Mouse (Mus musculus) heart, postnatal 0 days (tissue): ENCODE results near the gene Tmem44.

Experiments used
- CTCF ChIP-seq: IDR thresholded peaks from 2 replicates; pipeline ENCODE4 v1.5.1; 2016; ENCODE audit warnings: antibody characterized with exemption, control low read depth, low read depth
- EP300 ChIP-seq: IDR thresholded peaks from 2 replicates; pipeline ENCODE4 v1.6.1; 2016; ENCODE audit warnings: antibody characterized with exemption, low read depth

- no peak for TF ChIP-seq CTCF
- TF ChIP-seq EP300, result no peak
These were observed 78.7 kb downstream of the Tmem44 start for GRCm38 (mm10) chr16:30471912-30472311.
